Mouse (Mus musculus): ENCODE data around the gene Epb41l5. TPM values are rescaled to one million over a fixed set of nuclear protein-coding genes. Genes with fewer than 3 reads are reported as not detected.

Gene Epb41l5
- total RNA-seq, 2 experiments from 2014 or later, result 6.1 to 6.4 TPM

GRCm38 (mm10) chr1:119598855-119599254 is 49.9 kb downstream of the Epb41l5 start:
- no peak for DNase-seq (ENCODE audit: low spot score in 2 of 2)

GRCm38 (mm10) chr1:119596954-119597480 is 51.8 kb downstream of the Epb41l5 start:
- no peak for DNase-seq (ENCODE audit: low spot score in 2 of 2)

- no peak for DNase-seq (ENCODE audit: low spot score in 2 of 2)
Measured at GRCm38 (mm10) chr1:119590041-119590440, 58.8 kb downstream of the Epb41l5 start.

- no peak for DNase-seq (ENCODE audit: low spot score in 2 of 2)
Measured at GRCm38 (mm10) chr1:119584974-119585373, 63.8 kb downstream of the Epb41l5 start.

GRCm38 (mm10) chr1:119570134-119570533 is 78.7 kb downstream of the Epb41l5 start:
- DNase-seq (ENCODE audit: low spot score in 2 of 2), result no peak

GRCm38 (mm10) chr1:119565531-119565930 is 83.3 kb downstream of the Epb41l5 start:
- DNase-seq (ENCODE audit: low spot score in 2 of 2), result no peak

- DNase-seq (ENCODE audit: low spot score in 2 of 2), result no peak
Measured at GRCm38 (mm10) chr1:119557641-119558395, 91.0 kb downstream of the Epb41l5 start.

GRCm38 (mm10) chr1:119555651-119556050 is 93.1 kb downstream of the Epb41l5 start:
- DNase-seq (ENCODE audit: low spot score in 2 of 2), result no peak

GRCm38 (mm10) chr1:119551651-119552050 is 97.1 kb downstream of the Epb41l5 start:
- no peak for DNase-seq (ENCODE audit: low spot score in 2 of 2)

GRCm38 (mm10) chr1:119550064-119550463 is 98.7 kb downstream of the Epb41l5 start:
- DNase-seq (ENCODE audit: low spot score in 2 of 2), result no peak

GRCm38 (mm10) chr1:119549327-119549689 is 99.5 kb downstream of the Epb41l5 start:
- DNase-seq (ENCODE audit: low spot score in 2 of 2), result no peak

GRCm38 (mm10) chr1:119548668-119549326 is 100.0 kb downstream of the Epb41l5 start:
- peak; percentile 86 to 94 for DNase-seq (ENCODE audit: low spot score in 2 of 2)

- DNase-seq (ENCODE audit: low spot score in 2 of 2), result no peak
Measured at GRCm38 (mm10) chr1:119546490-119546889, 102.3 kb downstream of the Epb41l5 start.

GRCm38 (mm10) chr1:119545671-119546070 is 103.1 kb downstream of the Epb41l5 start:
- DNase-seq (ENCODE audit: low spot score in 2 of 2), result no peak

- DNase-seq (ENCODE audit: low spot score in 2 of 2), result no peak
Measured at GRCm38 (mm10) chr1:119545164-119545563, 103.6 kb downstream of the Epb41l5 start.

GRCm38 (mm10) chr1:119544611-119545155 is 104.1 kb downstream of the Epb41l5 start:
- no peak for DNase-seq (ENCODE audit: low spot score in 2 of 2)

GRCm38 (mm10) chr1:119543316-119543715 is 105.5 kb downstream of the Epb41l5 start:
- DNase-seq (ENCODE audit: low spot score in 2 of 2), result no peak

GRCm38 (mm10) chr1:119541570-119541969 is 107.2 kb downstream of the Epb41l5 start:
- DNase-seq (ENCODE audit: low spot score in 2 of 2), result no peak

GRCm38 (mm10) chr1:119540836-119541557 is 107.8 kb downstream of the Epb41l5 start:
- no peak for DNase-seq (ENCODE audit: low spot score in 2 of 2)

- no peak for DNase-seq (ENCODE audit: low spot score in 2 of 2)
Measured at GRCm38 (mm10) chr1:119539252-119539651, 109.5 kb downstream of the Epb41l5 start.

- no peak for DNase-seq (ENCODE audit: low spot score in 2 of 2)
Measured at GRCm38 (mm10) chr1:119537651-119538050, 111.1 kb downstream of the Epb41l5 start.

Measured in left cerebral cortex, adult 18-20 months (tissue).